Mouse (Mus musculus): ENCODE results near the gene Snrnp48.

The Snrnp48 gene

GRCm38 (mm10) chr13:38204702-38205482 lies at the start of gene Snrnp48:
Gene Snrnp48, plus strand, starts transcription at chr13:38204938.
- DNase-seq (ENCODE audit: low read depth): peak; percentile 91

- DNase-seq (ENCODE audit: low read depth): no peak
Measured at GRCm38 (mm10) chr13:38155523-38155922, 49.2 kb upstream of the Snrnp48 start.

GRCm38 (mm10) chr13:38157635-38158034 lies 47.1 kb upstream of the Snrnp48 start:
- DNase-seq (ENCODE audit: low read depth): peak; percentile 84

- no peak for DNase-seq (ENCODE audit: low read depth)
Measured at GRCm38 (mm10) chr13:38162002-38162401, 42.7 kb upstream of the Snrnp48 start.

- DNase-seq (ENCODE audit: low read depth): no peak
Measured at GRCm38 (mm10) chr13:38162668-38163067, 42.1 kb upstream of the Snrnp48 start.

GRCm38 (mm10) chr13:38164932-38165331 lies 39.8 kb upstream of the Snrnp48 start:
- no peak for DNase-seq (ENCODE audit: low read depth)

- no peak for DNase-seq (ENCODE audit: low read depth)
Measured at GRCm38 (mm10) chr13:38167056-38167455, 37.7 kb upstream of the Snrnp48 start.

- no peak for DNase-seq (ENCODE audit: low read depth)
Measured at GRCm38 (mm10) chr13:38170707-38171144, 34.0 kb upstream of the Snrnp48 start.

- no peak for DNase-seq (ENCODE audit: low read depth)
Measured at GRCm38 (mm10) chr13:38193406-38193805, 11.3 kb upstream of the Snrnp48 start.

GRCm38 (mm10) chr13:38201413-38201812 lies 3.3 kb upstream of the Snrnp48 start:
- no peak for DNase-seq (ENCODE audit: low read depth)

GRCm38 (mm10) chr13:38204171-38204570 lies 567 bp upstream of the Snrnp48 start:
- DNase-seq (ENCODE audit: low read depth): peak; percentile 68

GRCm38 (mm10) chr13:38211122-38211521 lies 6.4 kb downstream of the Snrnp48 start:
- DNase-seq (ENCODE audit: low read depth): no peak

GRCm38 (mm10) chr13:38218686-38219085 lies 13.9 kb downstream of the Snrnp48 start:
- no peak for DNase-seq (ENCODE audit: low read depth)

- DNase-seq (ENCODE audit: low read depth): no peak
Measured at GRCm38 (mm10) chr13:38220331-38220730, 15.6 kb downstream of the Snrnp48 start.

- no peak for DNase-seq (ENCODE audit: low read depth)
Measured at GRCm38 (mm10) chr13:38230177-38230821, 25.6 kb downstream of the Snrnp48 start.

- DNase-seq (ENCODE audit: low read depth): no peak
Measured at GRCm38 (mm10) chr13:38232411-38232810, 27.7 kb downstream of the Snrnp48 start.

GRCm38 (mm10) chr13:38232856-38233625 lies 28.3 kb downstream of the Snrnp48 start:
- DNase-seq (ENCODE audit: low read depth): no peak

GRCm38 (mm10) chr13:38234651-38235050 lies 29.9 kb downstream of the Snrnp48 start:
- no peak for DNase-seq (ENCODE audit: low read depth)

GRCm38 (mm10) chr13:38235370-38235769 lies 30.6 kb downstream of the Snrnp48 start:
- DNase-seq (ENCODE audit: low read depth): peak; percentile 64

- DNase-seq (ENCODE audit: low read depth): no peak
Measured at GRCm38 (mm10) chr13:38248151-38248550, 43.4 kb downstream of the Snrnp48 start.

GRCm38 (mm10) chr13:38251226-38251625 lies 46.5 kb downstream of the Snrnp48 start:
- DNase-seq (ENCODE audit: low read depth): no peak

- DNase-seq (ENCODE audit: low read depth): no peak
Measured at GRCm38 (mm10) chr13:38253696-38254095, 49.0 kb downstream of the Snrnp48 start.

GRCm38 (mm10) chr13:38258901-38259300 lies 54.2 kb downstream of the Snrnp48 start:
- DNase-seq (ENCODE audit: low read depth): peak; percentile 33
